In genomic region chr9:37407850-37408502, GRCm38 (mm10) we compare ENCODE assay signal across 11 mouse cellular contexts. TPM values are rescaled to one million over a fixed set of nuclear protein-coding genes. Genes with fewer than 3 reads are reported as not detected.
A peak's percentile ranks its signal among the peaks of the same experiment; 100 is the strongest.
DNase-seq lines count a peak whose midpoint lies in the region; ATAC-seq and TF ChIP-seq lines count a peak whose summit lies in the region.
"Had no signal": no experiment of that assay in that cellular context is flagged by ENCODE, and none has a peak within 500 bp of the region (broad histone marks: within the 10 kb centered on the region; RNA-seq: fewer than 3 reads in every experiment).

No protein-coding gene starts in this region.

- no peaks in the 10 kb centered on the region for H3K4me1 ChIP-seq in liver, adult 2 months (ENCODE audit: control insufficient read depth, insufficient read depth, low read length)
- no peaks in the 10 kb centered on the region for H3K4me1 ChIP-seq in liver, embryonic 12.5 days
- H3K4me1 ChIP-seq in hindbrain, embryonic 10.5 days (replicated peaks): peaks cover 9% of the 10 kb centered on the region
- H3K4me1 ChIP-seq in neural tube, embryonic 13.5 days (replicated peaks): peaks cover 17% of the 10 kb centered on the region

- no peak overlapping the region for H3K4me3 ChIP-seq in liver, adult 2 months (ENCODE audit: insufficient read depth, low read depth, low read length)
- H3K4me3 ChIP-seq in liver, embryonic 12.5 days: no peak overlapping the region
- H3K4me3 ChIP-seq in hindbrain, embryonic 10.5 days: peak overlapping the region; percentile 31
- H3K4me3 ChIP-seq in neural tube, embryonic 13.5 days: peak overlapping the region; percentile 18; the same call in 1 of the 2 replicates

- H3K36me3 ChIP-seq in liver, adult 2 months (ENCODE audit: control insufficient read depth, insufficient read depth, low read length): no peaks in the 10 kb centered on the region; the same call in 1 of the 2 replicates
- no peaks in the 10 kb centered on the region for H3K36me3 ChIP-seq in liver, embryonic 12.5 days
- no peaks in the 10 kb centered on the region for H3K36me3 ChIP-seq in hindbrain, embryonic 10.5 days
- no peaks in the 10 kb centered on the region for H3K36me3 ChIP-seq in neural tube, embryonic 13.5 days

- H3K9me3 ChIP-seq in liver, embryonic 12.5 days (replicated peaks): no peaks in the 10 kb centered on the region
- H3K9me3 ChIP-seq in hindbrain, embryonic 10.5 days: no peaks in the 10 kb centered on the region
- H3K9me3 ChIP-seq in neural tube, embryonic 13.5 days: no peaks in the 10 kb centered on the region

- H3K27me3 ChIP-seq in liver, adult 2 months (ENCODE audit: control insufficient read depth, insufficient read depth, low read length): no peaks in the 10 kb centered on the region
- peaks cover 29% of the 10 kb centered on the region for H3K27me3 ChIP-seq in liver, embryonic 12.5 days (replicated peaks)
- H3K27me3 ChIP-seq in hindbrain, embryonic 10.5 days (ENCODE audit: insufficient read depth, poor library complexity, severe bottlenecking): peaks cover 36% of the 10 kb centered on the region
- H3K27me3 ChIP-seq in neural tube, embryonic 13.5 days: no peaks in the 10 kb centered on the region

- no peak for DNase-seq in liver, adult 2 months (ENCODE audit: extremely low read depth, low read depth, low spot score)
- peak; percentile 36 for DNase-seq in embryo, embryonic 9.5 days (ENCODE audit: extremely low spot score)
- DNase-seq in hindbrain, embryonic 10.5 days (ENCODE audit: low spot score): peak; percentile 30
- no peak for DNase-seq in right cerebral cortex, postnatal 36 days (ENCODE audit: low spot score in 2 of 2)
- DNase-seq in adrenal gland, adult 8-10 months: no peak
- DNase-seq: lung, adult 2 months had no signal

- no peak overlapping the region for H3K27ac ChIP-seq in liver, adult 2 months (replicated peaks; ENCODE audit: insufficient read depth, low read depth, low read length)
- H3K27ac ChIP-seq in liver, embryonic 12.5 days: no peak overlapping the region
- no peak overlapping the region for H3K27ac ChIP-seq in hindbrain, embryonic 10.5 days
- no peak overlapping the region for H3K27ac ChIP-seq in neural tube, embryonic 13.5 days (replicated peaks)

- WGBS in liver, adult 2 months: 25% methylated on average over 19 of the region's 19 CpGs
- WGBS in liver, embryonic 12.5 days (ENCODE audit: insufficient replicate concordance): 18% methylated on average over 19 of the region's 19 CpGs
- 14% methylated on average over 19 of the region's 19 CpGs for WGBS in hindbrain, embryonic 10.5 days
- WGBS in neural tube, embryonic 13.5 days: 10% methylated on average over 19 of the region's 19 CpGs

- no peaks in the 10 kb centered on the region for H3K79me2 ChIP-seq in liver, adult 2 months (ENCODE audit: control insufficient read depth, insufficient read depth, low read length)

- no peak for ATAC-seq in liver, embryonic 12.5 days
- ATAC-seq in neural tube, embryonic 13.5 days (ENCODE audit: low read depth): peak; percentile 67; the same call in 1 of the 2 replicates
- no peak for ATAC-seq in megakaryocyte progenitor cell, adult 5-6 weeks (replicated peaks; ENCODE audit: poor library complexity)
- ATAC-seq: activated CD4-positive, CD25-positive, alpha-beta regulatory T cell, adult 4 months had no signal

- no peak for TF ChIP-seq POLR2A in liver, adult 2 months (IDR thresholded peaks at IDR 0.05; ENCODE audit: extremely low read depth, insufficient read depth, low read length)

- H3K9ac ChIP-seq in liver, adult 2 months (ENCODE audit: low read depth, low read length): no peak overlapping the region
- H3K9ac ChIP-seq in liver, embryonic 12.5 days: no peak overlapping the region
- peak overlapping the region; percentile 38; the same call in 1 of the 2 replicates for H3K9ac ChIP-seq in neural tube, embryonic 13.5 days

- TF ChIP-seq CTCF in liver, adult 2 months (IDR thresholded peaks at IDR 0.05; ENCODE audit: low read depth, low read length): peak; percentile 9; the same call in 1 of the 2 replicates

- no peak overlapping the region for H3K4me2 ChIP-seq in liver, embryonic 12.5 days
- peak overlapping the region; percentile 45 for H3K4me2 ChIP-seq in neural tube, embryonic 13.5 days

RNA-seq across cellular contexts. Expression of gene Robo4, which starts 6.3 kb away (rescaled TPM):
- total RNA-seq in liver, adult 2 months (2014; rRNA removed): 3.6 and 6.8 TPM in 2 replicates
- 5.0 and 7.4 TPM in 2 replicates for polyA plus RNA-seq in liver, adult 2 months (2012; rRNA removed)
- 4.4 and 5.1 TPM in 2 replicates for polyA plus RNA-seq in liver, embryonic 12.5 days (2016; fragmentation: Nextera tagmentation; extraction: Ambion mirVana)
- 6.6 and 7.7 TPM in 2 replicates for polyA plus RNA-seq in hindbrain, embryonic 10.5 days (2016; fragmentation: Nextera tagmentation; extraction: Ambion mirVana)
- 6.2 and 7.8 TPM in 2 replicates for polyA plus RNA-seq in neural tube, embryonic 13.5 days (2015; fragmentation: Nextera tagmentation; extraction: Ambion mirVana)
- 10 to 100 TPM; 24.3 to 37.8 (median 29.3) TPM for total RNA-seq in adrenal gland, adult 8-10 months (2022)
- 0.17 and 0.86 TPM in 2 replicates for total RNA-seq in megakaryocyte progenitor cell, adult 5-6 weeks (2015)
- total RNA-seq in megakaryocyte progenitor cell, adult 5-6 weeks (2017): 0.30 TPM in 1 of 2 replicates, not detected in the other
- polyA plus RNA-seq: activated CD4-positive, CD25-positive, alpha-beta regulatory T cell, adult 4 months had no signal

RNA-seq across cellular contexts. Expression of gene Robo3, which starts 25.1 kb away (rescaled TPM):
- total RNA-seq in liver, adult 2 months (2014; rRNA removed): 0.07 TPM in 1 of 2 replicates, not detected in the other
- 0.41 and 0.67 TPM in 2 replicates for polyA plus RNA-seq in liver, adult 2 months (2012; rRNA removed)
- polyA plus RNA-seq in liver, embryonic 12.5 days (2016; fragmentation: Nextera tagmentation; extraction: Ambion mirVana): 0.25 and 0.26 TPM in 2 replicates
- polyA plus RNA-seq in hindbrain, embryonic 10.5 days (2016; fragmentation: Nextera tagmentation; extraction: Ambion mirVana): 29.1 and 148 TPM in 2 replicates
- polyA plus RNA-seq in neural tube, embryonic 13.5 days (2015; fragmentation: Nextera tagmentation; extraction: Ambion mirVana): 63.2 and 65.0 TPM in 2 replicates
- total RNA-seq in adrenal gland, adult 8-10 months (2022): 1 to 10 TPM; 1.3 to 2.1 (median 1.7) TPM
- total RNA-seq in megakaryocyte progenitor cell, adult 5-6 weeks (2015): 0.07 and 0.32 TPM in 2 replicates
- total RNA-seq in megakaryocyte progenitor cell, adult 5-6 weeks (2017): 0.10 TPM in 1 of 2 replicates, not detected in the other
- polyA plus RNA-seq: activated CD4-positive, CD25-positive, alpha-beta regulatory T cell, adult 4 months; stomach, embryonic 14.5 days had no signal

RNA-seq across cellular contexts. Expression of gene Hepacam, which starts 40.8 kb away (rescaled TPM):
- not detected in 2 replicates for total RNA-seq in liver, adult 2 months (2014; rRNA removed)
- polyA plus RNA-seq in liver, adult 2 months (2012; rRNA removed): 0.02 TPM in 1 of 2 replicates, not detected in the other
- polyA plus RNA-seq in liver, embryonic 12.5 days (2016; fragmentation: Nextera tagmentation; extraction: Ambion mirVana): 0.05 TPM in 1 of 2 replicates, not detected in the other
- polyA plus RNA-seq in hindbrain, embryonic 10.5 days (2016; fragmentation: Nextera tagmentation; extraction: Ambion mirVana): 0.51 TPM in 1 of 2 replicates, not detected in the other
- 6.7 and 6.9 TPM in 2 replicates for polyA plus RNA-seq in neural tube, embryonic 13.5 days (2015; fragmentation: Nextera tagmentation; extraction: Ambion mirVana)
- under 1 TPM in 3 of 4 experiments, not detected in 1; 0.14 to 0.31 (median 0.30) TPM for total RNA-seq in adrenal gland, adult 8-10 months (2022)
- total RNA-seq in megakaryocyte progenitor cell, adult 5-6 weeks (2015): not detected in 2 replicates
- total RNA-seq in megakaryocyte progenitor cell, adult 5-6 weeks (2017): not detected in 2 replicates
- polyA plus RNA-seq: activated CD4-positive, CD25-positive, alpha-beta regulatory T cell, adult 4 months; stomach, embryonic 14.5 days had no signal

RNA-seq across cellular contexts. Expression of gene Ccdc15, which starts 59.7 kb away (rescaled TPM):
- total RNA-seq in liver, adult 2 months (2014; rRNA removed): 1.9 and 2.1 TPM in 2 replicates
- 0.35 and 0.59 TPM in 2 replicates for polyA plus RNA-seq in liver, adult 2 months (2012; rRNA removed)
- 5.6 and 6.9 TPM in 2 replicates for polyA plus RNA-seq in liver, embryonic 12.5 days (2016; fragmentation: Nextera tagmentation; extraction: Ambion mirVana)
- polyA plus RNA-seq in hindbrain, embryonic 10.5 days (2016; fragmentation: Nextera tagmentation; extraction: Ambion mirVana): 7.9 and 11.4 TPM in 2 replicates
- 7.9 and 9.0 TPM in 2 replicates for polyA plus RNA-seq in neural tube, embryonic 13.5 days (2015; fragmentation: Nextera tagmentation; extraction: Ambion mirVana)
- total RNA-seq in adrenal gland, adult 8-10 months (2022): 1 to 10 TPM; 2.8 to 5.3 (median 3.9) TPM
- total RNA-seq in megakaryocyte progenitor cell, adult 5-6 weeks (2015): 15.9 and 20.4 TPM in 2 replicates
- 12.9 and 17.9 TPM in 2 replicates for total RNA-seq in megakaryocyte progenitor cell, adult 5-6 weeks (2017)

Comparison
In these comparisons a context has a peak if more than half of its experiments do, and no peak if none do; other contexts are left out.
1. DNase-seq: peak in embryo, embryonic 9.5 days (single experiment) and hindbrain, embryonic 10.5 days (single experiment); none in liver, adult 2 months (single experiment), right cerebral cortex, postnatal 36 days (0 of 2) and adrenal gland, adult 8-10 months (single experiment).
2. H3K4me3 ChIP-seq: peak in hindbrain, embryonic 10.5 days (single experiment) and neural tube, embryonic 13.5 days (single experiment); none in liver, adult 2 months (single experiment) and liver, embryonic 12.5 days (single experiment).
3. RNA of gene Robo3, which starts 25.1 kb away (polyA plus RNA-seq): 29.1 to 148 TPM in hindbrain, embryonic 10.5 days and 63.2 to 65.0 TPM in neural tube, embryonic 13.5 days; 0.41 to 0.67 TPM in liver, adult 2 months and 0.25 to 0.26 TPM in liver, embryonic 12.5 days; every median in the first group is over 10 times any median in the second.